Mouse (Mus musculus): ENCODE results near the gene Abhd14a.
A peak's percentile ranks its signal among the peaks of the same experiment; 100 is the strongest.

Abhd14a gene

GRCm38 (mm10) chr9:106452821-106453220 is 5.3 kb upstream of the Abhd14a start:
- peak in 1 of 2 experiments; percentile 82 for DNase-seq (ENCODE audit: low spot score in 2 of 2)

DNA sequence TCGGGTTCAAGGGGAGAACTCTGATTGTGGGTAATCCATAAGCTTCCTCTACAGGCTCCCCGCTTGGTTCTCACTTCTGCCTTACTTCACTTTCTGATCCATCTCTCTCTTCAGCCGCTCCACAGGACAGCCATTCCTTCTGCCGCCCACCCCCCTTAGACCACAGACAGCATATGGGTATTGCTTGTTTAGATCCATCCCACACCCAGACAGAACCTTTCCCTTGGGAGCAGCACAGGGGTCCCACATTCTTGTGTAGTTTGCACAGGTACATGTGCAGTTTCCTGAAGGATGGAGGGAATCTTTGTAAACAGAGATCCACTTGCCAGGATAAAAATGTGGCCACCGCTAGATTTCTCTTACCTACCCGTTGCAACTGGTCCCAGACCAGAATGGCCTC is 4.9 kb upstream of the Abhd14a start:
- DNase-seq (ENCODE audit: low spot score in 2 of 2), result no peak

- DNase-seq (ENCODE audit: low spot score in 2 of 2), result no peak
Observed at GRCm38 (mm10) chr9:106451899-106452298, 4.4 kb upstream of the Abhd14a start.

DNA sequence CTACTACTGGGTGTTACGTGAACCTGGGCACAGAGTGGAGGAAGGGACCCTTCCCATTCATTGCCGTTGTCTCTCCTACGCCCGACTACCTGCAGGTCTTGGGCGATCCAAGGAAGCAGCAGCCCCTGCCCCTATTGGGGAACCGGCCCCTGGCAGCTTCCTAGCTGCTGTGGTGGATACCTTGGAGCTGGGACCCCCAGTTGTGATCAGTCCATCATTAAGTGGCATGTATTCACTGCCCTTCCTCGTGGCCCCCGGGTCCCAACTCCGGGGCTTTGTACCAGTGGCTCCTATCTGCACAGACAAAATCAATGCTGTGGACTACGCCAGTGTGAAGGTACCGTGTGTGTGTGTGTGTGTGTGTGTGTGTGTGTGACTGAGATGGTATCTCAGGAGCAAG is 3.8 kb upstream of the Abhd14a start:
- DNase-seq (ENCODE audit: low spot score in 2 of 2), result no peak

DNA sequence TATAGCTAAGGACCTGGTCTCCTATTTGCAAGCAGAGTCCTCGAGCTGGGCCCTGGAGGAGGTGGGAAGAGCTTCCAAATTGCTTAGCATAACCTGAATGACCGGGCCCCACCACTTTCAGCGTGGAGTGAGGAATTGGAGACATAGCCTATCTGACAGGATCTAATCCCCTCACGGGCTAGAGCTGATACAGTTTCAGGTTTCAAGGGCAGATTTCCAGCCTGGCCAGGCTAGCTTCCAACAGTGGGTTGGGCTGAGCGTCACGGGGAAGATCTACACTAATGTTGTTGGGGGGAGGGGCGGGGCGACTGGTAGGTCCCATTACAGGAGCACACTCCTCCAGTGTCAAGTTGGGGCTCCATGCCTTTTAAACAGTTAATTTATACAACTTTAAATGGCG is 3.2 kb upstream of the Abhd14a start:
- DNase-seq (ENCODE audit: low spot score in 2 of 2), result no peak

GRCm38 (mm10) chr9:106449947-106450346 is 2.5 kb upstream of the Abhd14a start:
- DNase-seq (ENCODE audit: low spot score in 2 of 2), result no peak

DNA sequence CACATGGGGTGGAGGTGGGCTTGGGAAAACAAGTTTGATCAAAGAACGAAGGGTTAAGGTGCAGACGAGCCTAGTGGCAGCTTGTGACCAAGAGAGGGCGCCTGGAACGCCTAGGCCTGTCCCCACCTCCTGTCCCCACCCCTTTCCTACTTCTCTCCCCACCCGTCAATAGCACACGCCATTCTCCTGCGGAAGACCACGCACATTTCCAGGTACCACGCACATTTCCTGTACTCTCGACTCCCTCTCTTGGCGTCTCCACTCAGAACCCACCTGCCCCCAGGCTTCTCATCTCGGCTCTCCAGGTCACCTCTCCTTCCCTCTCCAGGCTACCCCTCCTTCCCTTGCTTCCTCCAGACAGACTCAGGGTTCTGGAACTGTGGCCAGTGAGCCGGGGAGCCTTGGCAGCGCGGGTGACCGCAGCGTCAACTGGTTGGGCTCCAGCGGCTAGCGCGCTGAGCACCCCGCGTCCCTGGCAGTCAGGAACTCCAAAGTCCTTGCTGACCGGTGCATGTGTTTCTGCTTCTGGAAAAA is 1.1 kb upstream of the Abhd14a start:
- DNase-seq (ENCODE audit: low spot score in 2 of 2), result peak in 1 of 2 experiments; percentile 69

GRCm38 (mm10) chr9:106447951-106448350 is 473 bp upstream of the Abhd14a start:
- no peak for DNase-seq (ENCODE audit: low spot score in 2 of 2)

GRCm38 (mm10) chr9:106444836-106445235 is 2.6 kb downstream of the Abhd14a start:
- no peak for DNase-seq (ENCODE audit: low spot score in 2 of 2)

DNA sequence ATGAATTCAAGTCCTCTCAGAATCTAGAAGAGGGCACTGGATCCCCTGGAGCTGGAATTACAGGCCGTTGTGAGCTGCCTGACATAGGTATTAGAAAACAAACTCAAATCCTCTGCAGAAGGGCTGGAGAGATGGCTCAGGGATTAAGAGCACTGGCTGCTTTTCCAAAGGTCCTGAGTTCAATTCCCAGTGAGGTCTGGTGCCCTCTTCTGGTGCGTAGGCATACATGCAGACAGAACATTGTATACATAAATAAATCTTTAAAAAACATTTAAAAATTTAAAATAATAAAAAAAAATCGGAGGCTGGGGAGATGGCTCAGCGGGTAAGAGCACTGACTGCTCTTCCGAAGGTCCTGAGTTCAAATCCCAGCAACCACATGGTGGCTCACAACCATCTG is 4.8 kb downstream of the Abhd14a start:
- no peak for DNase-seq (ENCODE audit: low spot score in 2 of 2)

DNA sequence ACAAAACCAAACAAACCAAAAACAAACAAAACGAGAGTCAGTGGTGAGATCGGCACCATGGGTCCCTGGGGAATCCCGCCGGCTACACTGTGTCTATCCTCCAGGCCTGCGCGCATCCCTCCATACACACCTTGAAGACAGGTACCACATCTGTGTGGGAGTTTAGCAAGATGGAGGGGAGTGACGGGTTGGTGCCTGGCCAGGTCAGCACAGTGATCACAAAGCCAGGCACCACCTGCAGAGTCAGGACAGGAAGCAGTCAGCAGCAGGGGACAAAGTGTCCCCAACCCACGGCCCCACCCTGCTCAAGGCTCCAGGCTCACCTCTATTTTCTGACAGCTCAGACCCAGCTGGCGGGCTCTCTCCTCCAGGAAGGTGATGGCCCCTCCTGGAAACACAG is 10.9 kb downstream of the Abhd14a start:
- DNase-seq (ENCODE audit: low spot score in 2 of 2), result no peak

GRCm38 (mm10) chr9:106433389-106433788 is 14.1 kb downstream of the Abhd14a start:
- DNase-seq (ENCODE audit: low spot score in 2 of 2), result no peak

DNA sequence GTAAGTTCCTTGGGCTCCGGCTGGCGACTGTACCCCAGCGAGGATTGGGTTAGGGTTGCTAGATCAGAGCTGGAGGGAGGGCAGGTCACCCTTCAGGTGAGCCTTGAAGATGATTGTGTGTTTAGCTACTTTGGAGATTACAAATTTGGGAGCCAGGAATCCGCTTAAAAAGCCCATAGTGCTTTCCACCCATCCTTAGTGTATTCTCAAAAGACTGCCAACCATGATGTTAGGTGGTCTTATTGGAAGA is 17.5 kb downstream of the Abhd14a start:
- no peak for DNase-seq (ENCODE audit: low spot score in 2 of 2)

DNA sequence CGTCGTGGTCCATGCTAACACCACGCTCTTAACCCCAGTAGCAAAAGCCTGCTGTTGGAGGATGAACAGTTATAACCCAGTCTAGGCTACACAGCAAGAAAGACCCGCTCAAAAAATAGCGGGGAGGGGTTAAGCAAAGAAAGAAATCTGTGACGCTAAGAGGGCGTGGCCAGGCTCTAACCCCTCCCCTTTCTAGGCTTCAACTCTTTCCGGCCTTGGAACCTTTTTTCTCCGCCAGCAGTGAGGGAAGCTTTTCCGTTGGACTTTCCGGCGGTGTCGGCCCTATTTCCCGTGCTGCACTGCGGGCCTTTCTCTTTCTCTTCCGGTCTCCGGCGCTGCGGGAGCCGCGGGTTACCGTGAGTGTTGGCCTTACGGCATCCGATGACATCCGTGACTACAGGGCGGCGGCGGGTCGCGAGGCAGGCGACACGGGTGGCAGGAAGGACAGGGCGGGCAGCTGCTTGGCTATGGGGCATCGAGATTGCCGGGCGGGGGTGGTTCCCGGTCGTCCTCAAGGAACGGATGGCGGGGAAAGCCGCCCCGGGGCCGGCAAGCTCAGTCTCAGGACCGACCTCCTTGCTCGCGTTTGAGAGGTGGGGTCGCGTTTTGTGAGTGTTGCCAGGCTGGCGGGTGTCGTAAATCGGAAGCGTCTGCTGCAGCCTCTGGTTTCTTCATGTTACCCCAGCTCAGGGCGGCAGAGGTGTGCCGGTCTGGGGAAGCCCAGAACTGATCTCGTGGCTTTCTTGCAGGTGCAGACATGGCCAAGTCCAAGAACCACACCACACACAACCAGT is 18.1 kb downstream of the Abhd14a start, which contains the start of gene Rpl29:
Gene Rpl29, plus strand, starts transcription at position 234 of the 794 bp plus-strand sequence.
- DNase-seq (ENCODE audit: low spot score in 2 of 2), result peak; percentile 86 to 94

DNA sequence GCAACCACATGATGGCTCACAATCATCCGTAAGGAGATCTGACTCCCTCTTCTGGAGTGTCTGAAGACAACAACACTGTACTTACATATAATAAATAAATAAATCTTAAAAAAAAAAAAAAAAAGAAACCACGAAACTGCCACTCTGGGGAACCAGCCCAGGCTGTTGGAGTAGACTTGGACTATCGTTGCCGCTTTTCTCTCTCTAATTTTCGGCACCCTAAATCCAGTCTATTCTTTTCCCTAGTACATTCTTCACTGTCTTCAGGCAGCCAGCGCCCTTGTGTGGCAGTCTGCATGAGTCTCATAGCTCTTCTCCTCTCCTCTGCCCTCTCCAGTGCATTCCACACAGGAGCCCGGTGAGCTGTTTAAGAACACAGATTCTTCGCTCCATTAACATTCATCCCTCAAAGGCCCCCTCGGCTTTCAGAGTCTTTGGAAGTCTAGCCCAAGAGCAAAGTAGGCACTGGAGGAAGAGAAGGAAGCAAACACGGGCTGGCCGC is 18.7 kb downstream of the Abhd14a start:
- no peak for DNase-seq (ENCODE audit: low spot score in 2 of 2)

DNA sequence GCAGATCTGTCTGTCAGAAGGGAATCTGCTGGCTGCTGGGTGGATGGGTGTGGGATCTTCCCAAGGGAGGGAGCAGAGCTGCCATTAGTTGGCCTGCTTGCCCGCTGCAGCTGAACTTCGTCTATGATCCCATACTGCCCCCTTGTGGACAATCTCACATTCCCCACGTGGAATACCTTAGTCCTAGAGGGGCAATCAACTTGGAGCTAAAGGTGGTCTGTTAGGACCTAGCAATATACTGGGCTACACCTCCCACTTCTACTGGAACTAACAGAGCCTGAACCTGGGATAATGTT is 25.7 kb downstream of the Abhd14a start:
- peak; percentile 83 to 88 for DNase-seq (ENCODE audit: low spot score in 2 of 2)

- DNase-seq (ENCODE audit: low spot score in 2 of 2), result no peak
Observed at GRCm38 (mm10) chr9:106421033-106421864, 26.2 kb downstream of the Abhd14a start.

DNA sequence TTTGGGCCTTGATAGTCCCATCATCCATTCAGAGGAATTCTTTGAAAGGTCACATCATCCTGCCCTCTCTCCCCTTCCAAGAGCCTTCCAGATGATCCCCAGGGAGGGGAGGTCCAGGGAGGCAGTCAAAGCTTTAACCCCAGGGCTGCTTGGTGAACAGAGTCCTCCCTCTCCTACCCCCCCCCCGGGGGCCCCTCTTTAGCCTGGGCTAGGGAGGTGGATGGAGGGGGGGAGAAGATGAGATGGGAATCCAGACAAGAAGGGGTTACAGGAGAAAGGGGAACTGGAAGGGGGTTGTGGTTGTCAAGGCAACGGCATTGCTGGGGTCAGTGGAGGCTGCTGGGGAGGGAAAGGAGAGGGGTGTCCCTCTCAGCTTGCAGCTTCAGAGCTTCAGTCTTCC is 26.9 kb downstream of the Abhd14a start:
- no peak for DNase-seq (ENCODE audit: low spot score in 2 of 2)

GRCm38 (mm10) chr9:106417841-106418625 is 29.4 kb downstream of the Abhd14a start:
- DNase-seq (ENCODE audit: low spot score in 2 of 2), result peak; percentile 53 to 78

DNA sequence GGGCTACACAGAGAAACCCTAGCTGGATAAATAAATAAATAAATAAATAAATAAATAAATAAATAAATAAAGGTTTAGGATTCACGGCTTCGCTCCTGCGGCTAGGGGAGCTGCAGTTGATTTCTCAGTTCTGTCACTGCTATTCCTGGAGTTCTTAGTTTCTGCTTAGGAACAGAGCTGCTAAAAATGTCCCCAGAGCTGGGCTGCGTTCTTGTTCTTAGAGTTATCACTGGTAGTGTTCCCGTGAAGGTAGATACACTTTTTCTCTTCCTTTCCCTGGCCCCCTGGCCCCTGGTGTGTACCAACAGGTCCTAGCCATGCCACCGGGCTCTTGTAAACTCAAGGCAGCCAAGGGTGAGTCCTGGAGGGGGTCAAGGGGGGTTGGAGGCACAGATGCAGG is 30.7 kb downstream of the Abhd14a start:
- DNase-seq (ENCODE audit: low spot score in 2 of 2), result no peak

GRCm38 (mm10) chr9:106413606-106414005 is 33.9 kb downstream of the Abhd14a start:
- DNase-seq (ENCODE audit: low spot score in 2 of 2), result no peak

DNA sequence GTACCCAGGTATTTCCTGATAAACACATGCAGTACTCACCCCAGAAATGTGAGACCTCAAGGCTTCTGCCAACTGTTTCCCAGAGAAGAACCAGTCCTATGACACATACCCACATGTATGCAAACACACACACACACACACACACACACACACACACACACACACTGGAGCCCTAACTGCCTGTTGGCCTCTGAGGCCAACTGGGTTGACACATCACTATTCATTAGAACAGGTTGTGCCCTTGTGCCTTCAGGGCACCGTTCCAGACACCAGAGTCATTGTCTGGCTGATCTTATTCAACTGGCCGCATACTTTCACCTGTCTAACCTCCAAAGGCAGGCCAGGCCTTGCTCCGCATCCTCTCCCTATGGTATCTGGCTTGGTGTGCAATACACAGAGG is 35.3 kb downstream of the Abhd14a start:
- no peak for DNase-seq (ENCODE audit: low spot score in 2 of 2)

Data from cerebellum, postnatal 4 days (tissue).